Mouse (Mus musculus): ENCODE measurements around the gene Cfap300.

The Cfap300 gene

DNA sequence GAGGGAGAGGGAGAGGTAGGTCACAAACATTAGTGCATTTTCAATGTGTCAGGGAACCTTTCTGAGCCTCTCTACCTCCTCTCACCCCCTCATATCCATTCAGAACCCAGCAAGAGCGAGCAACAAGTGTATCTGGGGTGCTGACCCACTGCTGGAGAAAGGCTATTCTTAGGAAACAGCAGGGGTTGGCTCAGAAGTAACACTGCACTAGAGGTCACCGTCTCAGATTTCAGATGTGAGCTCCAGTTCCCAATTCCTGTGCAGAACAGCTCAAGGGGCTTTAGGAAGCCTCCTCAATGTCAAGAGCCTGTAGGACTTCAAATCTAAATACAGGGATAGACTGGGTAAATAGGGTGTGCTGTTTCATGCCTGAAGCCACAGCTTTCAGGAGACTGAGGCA lies 59.0 kb downstream of the Cfap300 start:
- no peak for DNase-seq (ENCODE audit: low read depth)

- DNase-seq (ENCODE audit: low read depth) = no peak
These were observed 62.5 kb downstream of the Cfap300 start for GRCm38 (mm10) chr9:7980162-7980561.

DNA sequence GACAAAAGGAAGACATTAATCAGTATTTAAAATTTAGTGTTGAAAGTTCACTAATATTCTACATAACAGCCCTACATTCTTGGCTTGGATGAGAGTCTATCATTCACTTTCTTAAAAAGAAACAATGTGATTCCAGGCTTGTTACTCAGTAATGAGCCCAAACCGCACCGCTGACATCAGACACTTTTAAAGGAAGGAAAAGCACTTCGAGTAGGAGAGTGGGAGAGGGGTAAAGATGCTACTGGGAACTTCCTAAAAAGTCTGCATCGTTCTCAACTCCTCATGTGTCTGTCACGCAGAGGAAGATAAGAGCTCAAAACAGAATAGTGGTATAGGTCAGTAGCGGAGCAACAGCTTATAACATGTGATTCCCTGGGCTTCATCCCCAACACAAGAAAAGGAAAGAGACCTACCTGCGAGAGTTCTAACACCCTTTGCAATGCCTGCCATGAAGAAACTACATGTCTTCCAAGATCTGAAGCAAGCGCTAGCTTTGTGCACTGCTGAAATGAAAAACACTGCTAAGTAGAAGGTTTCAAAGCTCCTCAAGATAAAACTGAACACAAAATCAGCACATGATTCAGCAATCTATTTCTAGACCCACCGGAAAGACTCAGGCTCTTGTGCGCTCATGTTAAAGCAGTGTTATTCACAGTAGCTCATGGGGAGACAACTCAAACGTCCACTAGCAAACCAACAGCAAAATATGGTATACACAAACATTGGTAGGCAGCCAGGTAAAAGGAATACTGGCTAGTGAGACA lies 63.3 kb downstream of the Cfap300 start:
- DNase-seq (ENCODE audit: low read depth) = no peak

GRCm38 (mm10) chr9:7978502-7978901 lies 64.1 kb downstream of the Cfap300 start:
- no peak for DNase-seq (ENCODE audit: low read depth)

GRCm38 (mm10) chr9:7977587-7977986 lies 65.0 kb downstream of the Cfap300 start:
- DNase-seq (ENCODE audit: low read depth) = no peak

GRCm38 (mm10) chr9:7971993-7972392 lies 70.6 kb downstream of the Cfap300 start:
- DNase-seq (ENCODE audit: low read depth) = no peak

Data from fibroblast of lung, adult 2 months (primary cell).